Mouse (Mus musculus) fibroblast of lung, adult 2 months (primary cell): Measurements from ENCODE around the gene Klra4.
"Not testable (repeated sequence)": the region's sequence is repeated elsewhere in the genome, so short reads cannot be mapped to it uniquely, and the experiment has no call there.

Source experiments
- DNase-seq: peaks from one replicate; pipeline ENCODE4 v3.0.0-alpha.2; 2011; ENCODE audit warnings: low read depth

Gene Klra4

GRCm38 (mm10) chr6:130067171-130067570 lies at the start of gene Klra4:
TSS of gene Klra4 (minus strand) at chr6:130067271.
- not testable (repeated sequence) for DNase-seq

- DNase-seq, result no peak
Measured at GRCm38 (mm10) chr6:130110485-130110884, 43.4 kb upstream of the Klra4 start.

GRCm38 (mm10) chr6:130102743-130103142 lies 35.7 kb upstream of the Klra4 start:
- not testable (repeated sequence) for DNase-seq

- no peak for DNase-seq
Measured at GRCm38 (mm10) chr6:130092336-130092948, 25.4 kb upstream of the Klra4 start.

GRCm38 (mm10) chr6:130065196-130065595 lies 1.9 kb downstream of the Klra4 start:
- no peak for DNase-seq

- DNase-seq, result not testable (repeated sequence)
Measured at GRCm38 (mm10) chr6:130035146-130035545, 31.9 kb downstream of the Klra4 start.

- not testable (repeated sequence) for DNase-seq
Measured at GRCm38 (mm10) chr6:130031493-130032089, 35.5 kb downstream of the Klra4 start.

GRCm38 (mm10) chr6:130026854-130027253 lies 40.2 kb downstream of the Klra4 start, which contains the start of gene Klra6:
TSS of gene Klra6 (minus strand) at chr6:130026954.
- no peak for DNase-seq
